Mouse (Mus musculus): Measurements from ENCODE around the gene Tkt. TPM values are rescaled to one million over a fixed set of nuclear protein-coding genes. Genes with fewer than 3 reads are reported as not detected.
A peak's percentile ranks its signal among the peaks of the same experiment; 100 is the strongest.
"Not testable (repeated sequence)": the region's sequence is repeated elsewhere in the genome, so short reads cannot be mapped to it uniquely, and the experiment has no call there.

Gene Tkt
- polyA plus RNA-seq, 1 experiment = 393 TPM

DNA sequence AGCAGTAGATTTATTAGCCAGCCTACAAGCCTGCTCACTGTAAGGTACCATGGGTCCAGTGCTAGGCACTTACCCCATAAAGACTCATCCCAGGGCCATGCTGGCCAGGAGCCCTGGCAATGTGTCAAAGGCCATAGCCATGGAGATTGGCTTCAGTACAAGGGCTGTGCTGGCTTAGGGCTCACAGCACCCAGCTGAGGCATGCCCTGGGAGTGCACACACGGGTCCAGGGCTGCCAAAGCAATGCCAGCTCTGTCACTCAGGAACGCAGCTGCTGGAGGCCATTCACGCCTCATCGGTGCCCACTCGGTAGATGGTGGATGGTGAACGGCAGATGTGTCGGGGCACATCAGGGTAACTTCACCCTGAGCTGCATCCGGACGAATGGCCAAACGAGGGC lies 6.6 kb upstream of the Tkt start:
- TF ChIP-seq CTCF (conservative IDR thresholded peaks at IDR 0.05; ENCODE audit: insufficient read depth, insufficient read length, low read depth, low read length) (0 out of 2 replicates have a peak, but pooled peaks have one; percentile 15), POLR2A (IDR thresholded peaks at IDR 0.05; ENCODE audit: low read depth, low read length) (no peak)
- WGBS = 32% methylated on average over 10 of the region's 10 CpGs
- peaks cover 2% of the 10 kb centered on the region; the same call in 1 of the 2 replicates for H3K4me1 ChIP-seq (ENCODE audit: control insufficient read depth, insufficient read depth, low read length)
- H3K36me3 ChIP-seq (ENCODE audit: control insufficient read depth, insufficient read depth, low read length) = no peaks in the 10 kb centered on the region
- no peak overlapping the region for H3K4me3 ChIP-seq (ENCODE audit: insufficient read depth, low read depth, low read length)
- H3K27ac ChIP-seq (ENCODE audit: insufficient read depth, low read depth, low read length) = peak overlapping the region; percentile 32; the same call in 1 of the 2 replicates
- H3K27me3 ChIP-seq (replicated peaks; ENCODE audit: control insufficient read depth, insufficient read depth, low read length) = no peaks in the 10 kb centered on the region
- peak; percentile 97 for DNase-seq

DNA sequence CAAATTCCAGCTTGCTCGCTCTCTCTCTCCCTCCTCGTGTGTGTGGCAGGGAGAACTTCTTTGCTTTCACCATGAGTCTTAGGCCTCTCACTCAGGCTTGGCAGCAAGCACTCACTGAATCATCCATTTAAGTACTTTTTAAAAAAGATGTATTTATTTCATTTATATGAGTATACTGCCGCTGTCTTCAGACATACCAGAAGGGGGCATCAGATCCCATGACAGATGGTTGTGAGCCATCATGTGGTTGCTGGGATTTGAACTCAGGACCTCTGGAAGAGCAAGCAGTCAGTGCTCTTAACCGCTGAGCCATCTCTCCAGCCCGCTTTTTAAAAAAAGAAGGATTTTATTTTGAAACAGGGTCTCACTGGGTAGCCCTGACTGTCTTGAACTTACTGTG lies 4.8 kb upstream of the Tkt start:
- not testable (repeated sequence) for H3K27me3 ChIP-seq (replicated peaks; ENCODE audit: control insufficient read depth, insufficient read depth, low read length); H3K4me3 ChIP-seq (ENCODE audit: insufficient read depth, low read depth, low read length); DNase-seq; H3K4me1 ChIP-seq (ENCODE audit: control insufficient read depth, insufficient read depth, low read length); H3K36me3 ChIP-seq (ENCODE audit: control insufficient read depth, insufficient read depth, low read length); H3K27ac ChIP-seq (ENCODE audit: insufficient read depth, low read depth, low read length)
- WGBS = 87% methylated on average over 5 of the region's 5 CpGs

DNA sequence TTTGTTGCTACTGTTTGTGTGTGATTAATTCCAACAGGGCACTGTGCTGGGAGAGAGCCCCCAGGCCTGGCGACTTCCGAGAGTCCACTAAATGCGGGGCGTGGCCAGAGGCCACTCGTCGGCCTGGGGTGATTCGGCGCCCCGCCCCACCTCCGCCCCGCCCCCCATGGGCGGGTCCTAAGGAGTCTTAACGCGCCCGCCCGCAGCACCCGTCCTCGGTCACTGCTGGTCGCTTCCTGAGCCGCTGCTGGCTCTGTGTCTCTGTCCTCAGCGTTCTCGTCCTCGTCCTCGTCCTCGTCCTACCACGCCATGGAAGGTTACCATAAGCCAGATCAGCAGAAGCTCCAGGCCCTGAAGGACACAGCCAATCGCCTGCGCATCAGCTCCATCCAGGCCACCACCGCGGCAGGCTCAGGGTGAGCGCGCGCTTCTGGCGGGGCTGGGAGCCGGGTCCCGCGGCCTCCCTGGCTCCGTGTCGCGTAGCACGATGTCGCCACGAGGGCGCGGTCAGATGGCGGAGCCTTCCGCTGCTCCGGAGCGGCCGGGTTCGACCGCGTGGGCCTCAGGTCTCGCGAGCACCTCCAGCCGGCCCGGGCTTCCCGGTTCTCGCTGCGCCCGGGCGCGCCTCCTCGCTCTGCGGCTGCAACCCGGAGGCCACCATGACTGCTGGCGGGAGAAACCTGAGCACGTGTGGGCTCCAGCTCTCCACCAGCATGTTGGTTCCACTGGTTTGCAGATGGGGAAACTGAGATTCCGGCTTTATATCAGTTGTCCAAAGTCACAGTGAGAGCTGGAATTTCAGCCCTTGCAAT lies 1.0 kb downstream of the Tkt start:
- Histone ChIP-seq H3K27ac (ENCODE audit: insufficient read depth, low read depth, low read length) (peak overlapping the region; percentile 95), H3K36me3 (ENCODE audit: control insufficient read depth, insufficient read depth, low read length) (no peaks in the 10 kb centered on the region), H3K4me1 (ENCODE audit: control insufficient read depth, insufficient read depth, low read length) (peaks cover 25% of the 10 kb centered on the region), H3K4me3 (ENCODE audit: insufficient read depth, low read depth, low read length) (peak overlapping the region; percentile 72), H3K27me3 (replicated peaks; ENCODE audit: control insufficient read depth, insufficient read depth, low read length) (no peaks in the 10 kb centered on the region)
- under 1% methylated on average over 69 of the region's 69 CpGs for WGBS
- TF ChIP-seq POLR2A (IDR thresholded peaks at IDR 0.05; ENCODE audit: low read depth, low read length) (peak; percentile 94), CTCF (conservative IDR thresholded peaks at IDR 0.05; ENCODE audit: insufficient read depth, insufficient read length, low read depth, low read length) (no peak)
- peak; percentile 98 for DNase-seq

DNA sequence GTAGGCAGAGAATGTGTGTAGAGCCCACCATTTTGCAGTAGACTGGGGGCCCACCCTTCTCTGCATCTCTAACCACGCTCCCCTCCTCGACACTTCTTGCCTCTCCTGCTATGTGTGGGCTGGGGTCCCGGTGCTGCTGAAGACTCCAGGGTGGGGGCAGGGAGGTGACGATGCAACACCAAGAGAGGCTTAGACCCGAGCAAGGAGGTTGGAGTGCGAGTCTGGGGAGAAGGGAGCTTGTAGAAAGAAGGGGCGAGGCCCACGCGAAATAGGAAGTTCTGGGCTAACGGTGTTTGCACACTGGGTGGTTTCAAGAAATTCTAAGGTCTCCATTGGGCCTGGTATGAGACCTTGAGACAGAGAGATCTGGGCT lies 1.6 kb downstream of the Tkt start:
- DNase-seq = no peak

DNA sequence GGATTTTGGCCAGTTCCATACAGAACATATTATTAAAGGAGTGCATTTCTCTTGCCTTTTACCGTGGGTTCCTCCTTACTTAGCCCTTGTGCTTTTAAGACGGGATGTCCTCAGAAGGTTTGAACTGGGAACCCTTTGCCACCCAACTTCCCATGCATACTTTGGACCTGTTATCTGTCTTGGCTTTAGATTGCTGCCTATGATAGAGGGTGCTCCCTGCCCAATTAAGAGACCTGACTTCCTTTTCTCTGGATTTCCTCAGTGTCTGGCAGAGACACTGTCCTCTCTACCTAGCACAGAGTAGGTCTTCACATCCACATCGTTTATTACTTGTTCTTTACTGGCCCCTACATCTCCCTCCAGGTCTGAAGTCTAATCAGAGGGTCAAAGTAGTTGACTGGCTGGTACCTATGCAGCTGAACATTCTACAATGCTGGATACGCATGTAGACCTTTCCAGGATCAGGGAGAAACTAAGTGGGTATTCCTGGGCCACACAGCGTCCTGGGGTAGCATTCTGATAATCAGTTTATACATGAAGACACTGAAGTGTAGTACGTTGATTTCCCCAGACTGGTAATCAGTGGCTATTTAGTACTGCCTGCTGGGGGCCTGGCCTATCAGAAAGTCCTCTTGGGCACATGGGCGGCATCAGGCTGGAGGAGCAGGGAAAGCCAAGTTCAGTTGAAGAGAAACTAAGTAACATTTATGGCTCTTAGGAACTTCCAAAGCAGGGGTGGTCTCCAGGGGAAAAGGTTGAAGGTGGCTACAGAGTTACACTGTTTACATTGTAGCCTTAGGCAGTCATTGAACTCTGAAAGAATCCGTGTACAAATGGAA lies 2.3 kb downstream of the Tkt start:
- no peaks in the 10 kb centered on the region for H3K27me3 ChIP-seq (replicated peaks; ENCODE audit: control insufficient read depth, insufficient read depth, low read length)
- H3K36me3 ChIP-seq (ENCODE audit: control insufficient read depth, insufficient read depth, low read length) = no peaks in the 10 kb centered on the region
- TF ChIP-seq CTCF (conservative IDR thresholded peaks at IDR 0.05; ENCODE audit: insufficient read depth, insufficient read length, low read depth, low read length) = no peak
- no peak overlapping the region for H3K27ac ChIP-seq (ENCODE audit: insufficient read depth, low read depth, low read length)
- 45% methylated on average over 8 of the region's 8 CpGs for WGBS
- peak overlapping the region; percentile 72 for H3K4me3 ChIP-seq (ENCODE audit: insufficient read depth, low read depth, low read length)
- peaks cover 25% of the 10 kb centered on the region for H3K4me1 ChIP-seq (ENCODE audit: control insufficient read depth, insufficient read depth, low read length)
- DNase-seq = no peak

More for the DNA sequence above, 1.6 kb downstream of the Tkt start:
- 7% methylated on average over 10 of the region's 10 CpGs for WGBS
- no peaks in the 10 kb centered on the region for H3K27me3 ChIP-seq (replicated peaks; ENCODE audit: control insufficient read depth, insufficient read depth, low read length)
- TF ChIP-seq CTCF (conservative IDR thresholded peaks at IDR 0.05; ENCODE audit: insufficient read depth, insufficient read length, low read depth, low read length) = no peak
- TF ChIP-seq POLR2A (IDR thresholded peaks at IDR 0.05; ENCODE audit: low read depth, low read length) = no peak
- H3K4me3 ChIP-seq (ENCODE audit: insufficient read depth, low read depth, low read length) = peak overlapping the region; percentile 72
- peaks cover 25% of the 10 kb centered on the region for H3K4me1 ChIP-seq (ENCODE audit: control insufficient read depth, insufficient read depth, low read length)
- H3K27ac ChIP-seq (ENCODE audit: insufficient read depth, low read depth, low read length) = no peak overlapping the region
- H3K36me3 ChIP-seq (ENCODE audit: control insufficient read depth, insufficient read depth, low read length) = no peaks in the 10 kb centered on the region

DNA sequence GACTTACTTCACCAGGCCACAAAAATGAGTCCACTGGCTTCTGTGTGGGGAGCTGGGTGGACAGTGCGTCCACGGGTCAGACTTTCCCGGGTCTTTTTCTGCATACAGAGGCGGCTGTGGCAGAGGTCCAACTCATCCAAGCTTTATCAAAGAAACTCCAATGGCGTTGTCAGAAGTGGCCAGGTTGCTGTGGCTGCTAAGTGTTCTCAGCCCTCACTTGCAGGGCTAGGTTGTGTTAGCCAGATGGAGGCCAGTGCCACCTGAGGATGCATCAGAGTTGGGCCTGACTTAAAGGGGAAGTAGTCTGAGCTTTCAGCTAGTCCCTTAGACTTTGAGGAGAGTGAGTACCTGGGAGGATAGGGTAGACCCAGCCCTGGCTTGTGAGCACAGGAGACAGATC lies 3.4 kb downstream of the Tkt start:
- H3K4me1 ChIP-seq (ENCODE audit: control insufficient read depth, insufficient read depth, low read length) = peaks cover 25% of the 10 kb centered on the region
- TF ChIP-seq POLR2A (IDR thresholded peaks at IDR 0.05; ENCODE audit: low read depth, low read length) (no peak), CTCF (conservative IDR thresholded peaks at IDR 0.05; ENCODE audit: insufficient read depth, insufficient read length, low read depth, low read length) (no peak)
- no peaks in the 10 kb centered on the region for H3K36me3 ChIP-seq (ENCODE audit: control insufficient read depth, insufficient read depth, low read length)
- H3K27ac ChIP-seq (ENCODE audit: insufficient read depth, low read depth, low read length) = no peak overlapping the region
- WGBS = 42% methylated on average over 5 of the region's 5 CpGs
- DNase-seq = no peak
- no peak overlapping the region for H3K4me3 ChIP-seq (ENCODE audit: insufficient read depth, low read depth, low read length)
- no peaks in the 10 kb centered on the region for H3K27me3 ChIP-seq (replicated peaks; ENCODE audit: control insufficient read depth, insufficient read depth, low read length)

DNA sequence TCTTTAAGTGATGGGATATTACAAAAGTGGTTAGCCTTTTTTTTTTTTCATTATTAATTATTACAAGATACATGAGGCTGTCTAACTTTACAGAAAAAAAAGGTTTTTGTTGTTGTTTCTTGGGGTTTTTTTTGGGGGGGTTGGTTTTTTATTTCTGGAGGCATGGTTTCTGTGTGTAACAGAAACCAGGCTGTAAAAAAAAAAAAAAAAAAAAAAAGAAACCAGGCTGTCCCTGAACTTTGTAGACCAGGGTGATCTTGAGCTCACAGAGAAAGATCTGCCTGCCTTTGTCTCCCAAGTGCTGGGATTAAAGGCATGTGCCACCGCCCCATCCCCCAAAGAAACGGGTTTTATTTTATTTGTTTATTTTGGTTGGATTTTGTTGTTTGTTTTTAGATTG lies 3.8 kb downstream of the Tkt start:
- H3K27ac ChIP-seq (ENCODE audit: insufficient read depth, low read depth, low read length) = no peak overlapping the region
- no peak for TF ChIP-seq POLR2A (IDR thresholded peaks at IDR 0.05; ENCODE audit: low read depth, low read length)
- TF ChIP-seq CTCF (conservative IDR thresholded peaks at IDR 0.05; ENCODE audit: insufficient read depth, insufficient read length, low read depth, low read length) = no peak
- no peak for DNase-seq
- H3K27me3 ChIP-seq (replicated peaks; ENCODE audit: control insufficient read depth, insufficient read depth, low read length) = no peaks in the 10 kb centered on the region
- H3K36me3 ChIP-seq (ENCODE audit: control insufficient read depth, insufficient read depth, low read length) = no peaks in the 10 kb centered on the region
- WGBS = 95% methylated on average over 2 of the region's 2 CpGs
- H3K4me1 ChIP-seq (ENCODE audit: control insufficient read depth, insufficient read depth, low read length) = peaks cover 25% of the 10 kb centered on the region
- no peak overlapping the region for H3K4me3 ChIP-seq (ENCODE audit: insufficient read depth, low read depth, low read length)
